Mouse (Mus musculus) kidney, postnatal 10 days (tissue): ENCODE measurements around the gene Nfat5.

Experiments used
- DNase-seq: peaks from one replicate; pipeline ENCODE4 v3.0.0; 2021; ENCODE audit warnings: mixed read lengths

Nfat5 gene

GRCm38 (mm10) chr8:107292119-107292927 lies 947 bp upstream of the Nfat5 start:
- no peak for DNase-seq

DNA sequence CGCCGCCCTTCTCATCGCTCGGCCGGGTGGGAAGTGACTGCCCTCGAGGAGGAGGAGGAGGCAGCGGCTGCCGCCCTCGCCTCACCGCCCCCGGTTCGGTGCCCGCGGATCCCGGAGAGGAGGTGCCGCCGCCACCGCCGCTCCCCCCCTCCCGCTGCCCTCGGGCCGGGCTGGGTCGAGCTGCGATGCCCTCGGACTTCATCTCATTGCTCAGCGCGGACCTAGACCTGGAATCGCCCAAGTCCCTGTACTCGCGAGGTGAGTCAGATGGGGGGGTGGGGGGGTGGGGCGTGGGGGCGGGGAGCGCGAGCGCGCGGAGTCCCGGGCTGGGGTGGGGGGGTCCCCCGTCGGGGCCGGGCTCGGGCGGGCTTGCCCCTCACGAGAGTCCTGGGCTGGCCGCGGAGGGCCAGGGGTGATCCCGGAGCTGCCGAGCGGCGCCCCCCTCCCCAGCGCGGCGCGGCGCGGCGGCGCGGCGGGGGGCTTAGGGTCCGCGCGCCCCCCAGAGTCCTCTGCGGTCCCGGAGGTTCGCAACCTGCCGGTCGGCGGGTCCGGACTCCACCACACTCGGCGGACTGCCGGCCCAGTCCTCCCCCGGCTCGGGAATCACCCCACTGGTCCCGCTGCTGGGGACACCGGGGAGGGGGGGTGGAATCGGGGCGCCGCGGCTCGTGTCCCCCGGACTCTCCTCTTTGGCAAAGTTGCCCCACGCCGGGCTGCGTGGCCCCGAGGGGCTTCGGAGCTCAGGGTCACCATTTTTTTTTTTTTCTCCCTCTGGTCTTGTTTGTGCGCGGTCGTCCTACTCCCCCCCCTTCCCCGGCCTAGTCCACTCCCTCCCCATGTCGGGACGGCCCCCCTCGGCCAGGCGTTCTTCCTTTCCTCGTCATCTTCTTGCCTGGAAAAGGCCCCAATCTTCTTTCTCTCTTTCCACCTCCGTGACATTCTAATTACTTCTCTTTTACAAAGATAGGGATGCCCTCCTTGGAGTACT lies 665 bp downstream of the Nfat5 start:
- DNase-seq, result peak; percentile 81

DNA sequence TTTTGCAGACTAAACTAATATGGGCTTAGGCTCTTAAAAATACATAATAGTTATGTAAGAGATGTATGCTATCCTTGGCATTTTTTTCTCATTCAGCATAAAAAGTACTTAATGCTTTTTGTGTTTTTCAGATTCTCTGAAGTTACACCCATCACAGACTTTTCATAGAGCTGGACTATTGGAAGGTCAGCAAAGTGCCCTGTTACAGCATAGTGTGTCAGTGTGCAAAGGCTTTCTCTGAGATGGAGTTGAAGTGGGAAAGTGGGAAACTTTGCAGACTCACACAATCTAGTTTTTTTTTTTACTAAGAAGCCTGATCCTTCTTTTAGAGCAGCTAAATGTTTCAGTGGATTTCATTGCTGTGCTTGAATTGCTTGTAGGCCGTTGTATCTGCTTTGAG lies 2.2 kb downstream of the Nfat5 start:
- no peak for DNase-seq

DNA sequence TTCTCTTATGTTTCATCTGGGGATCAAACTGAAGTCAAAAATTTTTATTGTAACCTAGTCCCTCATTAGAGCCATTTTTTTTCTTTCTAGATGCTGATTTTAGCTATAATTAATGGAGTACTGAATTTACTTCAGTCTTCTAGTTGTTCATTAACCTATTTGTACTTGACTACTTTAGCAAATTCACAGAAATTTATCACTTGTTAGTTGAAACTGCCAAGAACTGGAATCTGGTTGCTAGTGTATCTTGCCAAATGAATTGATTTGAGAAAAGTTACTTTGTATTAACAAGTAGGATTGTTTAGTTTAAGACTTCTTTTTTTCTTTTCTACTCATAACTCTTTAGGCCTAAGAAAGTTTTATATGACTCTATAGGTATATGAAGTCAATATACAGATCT lies 18.6 kb downstream of the Nfat5 start:
- DNase-seq, result no peak

- DNase-seq, result peak; percentile 85
Observed at GRCm38 (mm10) chr8:107324142-107324541, 30.9 kb downstream of the Nfat5 start.

DNA sequence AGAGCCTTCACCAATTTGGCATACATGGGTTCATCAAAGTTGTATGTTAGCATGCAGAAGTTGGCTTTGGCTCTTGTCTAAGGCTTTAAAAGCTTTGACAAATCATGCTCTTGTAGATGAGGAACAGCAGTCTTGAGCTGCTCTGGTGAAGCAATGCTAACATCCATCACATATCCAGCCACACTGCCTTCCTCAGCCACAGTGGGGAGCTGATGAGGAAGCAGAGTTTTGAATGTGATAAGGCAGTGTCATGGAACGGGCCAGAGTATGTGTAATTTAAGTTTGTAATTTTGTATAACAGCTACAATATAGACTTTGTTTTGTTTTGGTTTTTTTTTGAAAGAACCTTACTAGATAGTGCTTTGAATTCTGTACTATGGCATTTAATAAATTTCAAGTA lies 36.3 kb downstream of the Nfat5 start:
- DNase-seq, result no peak

DNA sequence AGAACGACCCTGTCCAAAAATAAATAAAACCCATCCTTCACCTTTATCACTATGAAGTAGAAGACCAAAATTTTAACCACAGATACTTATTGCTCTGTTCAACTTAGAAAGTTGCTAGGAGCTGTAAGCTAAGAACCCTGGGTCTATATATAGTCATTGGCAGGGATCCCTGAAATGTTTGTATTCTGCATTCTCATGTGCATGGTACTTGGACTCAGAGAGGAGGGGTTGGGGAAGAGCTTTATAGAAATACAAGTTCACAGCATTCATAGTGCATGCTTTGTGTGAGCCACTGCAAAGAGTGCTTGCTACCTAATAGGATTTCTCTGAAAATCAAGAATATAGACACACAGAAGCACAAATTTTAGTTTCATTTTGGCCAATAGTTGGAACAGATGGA lies 43.2 kb downstream of the Nfat5 start:
- DNase-seq, result no peak

- DNase-seq, result no peak
Observed at GRCm38 (mm10) chr8:107370311-107370710, 77.0 kb downstream of the Nfat5 start.

DNA sequence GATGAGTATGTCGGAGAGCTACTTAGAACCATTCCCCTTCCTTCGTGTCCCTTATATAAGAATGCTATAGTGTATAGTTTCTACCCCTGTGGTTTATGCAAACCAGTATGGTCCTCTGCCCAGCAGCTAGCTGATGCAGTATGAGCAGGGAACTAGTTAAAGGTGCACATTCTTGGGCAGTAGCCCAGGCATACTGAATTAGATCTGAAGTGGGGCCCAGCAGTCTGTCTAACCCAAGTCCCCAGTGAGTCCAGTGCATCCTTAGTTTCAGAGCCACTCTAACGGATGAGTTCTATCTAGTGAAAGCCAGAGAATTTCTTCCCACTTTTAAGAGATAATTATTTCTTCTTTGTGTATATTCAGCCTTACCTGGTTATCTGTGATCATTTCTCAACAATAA lies 84.1 kb downstream of the Nfat5 start:
- DNase-seq, result no peak

GRCm38 (mm10) chr8:107380734-107381133 lies 87.5 kb downstream of the Nfat5 start:
- no peak for DNase-seq

- DNase-seq, result no peak
Observed at GRCm38 (mm10) chr8:107381666-107382065, 88.4 kb downstream of the Nfat5 start.

- no peak for DNase-seq
Observed at GRCm38 (mm10) chr8:107382898-107383297, 89.6 kb downstream of the Nfat5 start.

- DNase-seq, result no peak
Observed at GRCm38 (mm10) chr8:107384651-107385050, 91.4 kb downstream of the Nfat5 start.

- no peak for DNase-seq
Observed at GRCm38 (mm10) chr8:107385063-107385462, 91.8 kb downstream of the Nfat5 start.

DNA sequence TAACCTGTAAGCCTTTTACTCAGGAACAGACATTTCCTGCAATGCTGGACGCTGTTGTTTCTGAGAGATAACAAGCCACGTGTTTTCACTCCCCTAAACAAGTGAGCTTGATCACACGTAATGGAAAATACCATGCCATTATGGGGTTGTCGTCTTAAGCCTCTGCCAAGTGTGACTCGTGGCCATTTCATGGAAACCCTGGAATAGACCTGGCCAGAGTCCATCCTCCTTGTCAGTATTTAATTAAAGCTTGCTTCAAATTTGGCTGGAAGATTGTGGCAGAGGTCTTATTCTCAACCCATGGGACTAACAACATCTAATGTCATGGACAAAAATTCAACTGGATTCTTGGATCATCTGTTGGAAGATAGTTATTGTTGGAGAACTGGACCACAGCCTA lies 92.9 kb downstream of the Nfat5 start:
- no peak for DNase-seq

DNA sequence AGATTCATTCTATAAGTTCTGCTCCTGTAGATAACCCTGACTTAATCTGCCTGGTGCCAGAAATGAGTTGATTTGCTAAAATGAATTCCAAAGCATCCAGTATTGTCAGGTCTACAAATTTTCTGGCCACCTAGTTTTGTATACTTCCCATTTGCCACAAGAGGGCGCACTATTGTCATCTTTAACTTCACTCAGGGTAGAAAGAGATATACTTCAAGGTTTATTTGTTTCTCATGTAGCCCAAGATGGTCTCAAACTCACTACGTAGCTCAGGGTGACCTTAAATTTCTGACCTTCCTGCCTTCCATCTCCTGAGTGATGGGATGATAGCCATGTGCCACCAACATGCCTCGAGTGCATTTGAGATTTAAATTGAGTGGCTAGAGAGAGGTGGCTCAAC lies 93.4 kb downstream of the Nfat5 start:
- peak; percentile 22 for DNase-seq

DNA sequence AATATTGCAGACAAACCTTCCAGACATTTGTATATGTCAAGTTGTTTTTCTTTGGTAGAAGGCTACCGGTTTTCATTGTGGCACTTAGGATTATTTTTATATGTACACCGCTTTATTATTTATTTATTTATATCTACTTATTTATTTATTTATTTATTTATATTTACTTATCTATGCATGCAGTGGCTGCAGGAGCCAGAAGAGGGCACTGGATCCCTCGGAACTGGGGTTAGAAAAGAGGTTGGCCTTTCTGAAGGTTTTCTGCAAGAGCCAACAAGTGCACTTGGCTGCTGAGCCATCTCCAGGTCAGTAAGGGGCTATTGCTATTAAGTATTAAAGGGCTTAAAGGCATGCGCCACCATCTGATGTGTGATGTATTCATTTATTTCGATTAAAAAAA lies 94.6 kb downstream of the Nfat5 start:
- peak; percentile 68 for DNase-seq

GRCm38 (mm10) chr8:107389557-107389956 lies 96.3 kb downstream of the Nfat5 start:
- DNase-seq, result peak; percentile 82

GRCm38 (mm10) chr8:107390476-107391135 lies 97.3 kb downstream of the Nfat5 start:
- DNase-seq, result peak; percentile 47

GRCm38 (mm10) chr8:107391136-107391516 lies 97.9 kb downstream of the Nfat5 start:
- no peak for DNase-seq

GRCm38 (mm10) chr8:107395397-107395796 lies 102.1 kb downstream of the Nfat5 start:
- no peak for DNase-seq

DNA sequence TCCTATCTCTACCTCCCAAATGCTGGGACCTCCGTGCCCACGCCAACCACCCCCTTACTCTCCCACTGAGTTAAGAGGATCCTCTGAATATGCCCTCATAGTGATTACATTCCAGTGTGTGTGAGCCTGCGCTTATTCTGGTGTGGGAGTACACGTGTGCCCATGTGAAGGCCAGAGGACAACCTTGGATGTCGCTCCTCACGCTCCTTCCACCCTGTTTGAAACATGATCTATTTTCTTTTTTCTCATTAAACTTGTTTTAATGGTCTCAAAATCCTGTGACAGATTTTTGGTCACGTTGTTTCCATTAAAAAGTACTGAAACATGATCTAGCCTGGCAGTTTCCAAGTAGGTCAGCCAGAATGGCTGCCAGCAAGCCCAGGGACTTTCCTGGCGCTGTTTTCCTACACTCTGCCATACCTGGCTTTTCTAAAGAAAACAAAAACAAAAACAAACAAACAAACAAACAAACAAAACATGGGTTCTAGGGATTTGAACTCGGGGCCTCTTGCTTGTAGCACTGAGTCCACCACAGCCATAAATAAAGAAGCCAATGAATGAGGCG lies 102.9 kb downstream of the Nfat5 start:
- DNase-seq, result no peak

GRCm38 (mm10) chr8:107397665-107398064 lies 104.4 kb downstream of the Nfat5 start:
- no peak for DNase-seq
